Mouse (Mus musculus) intestine, embryonic 16.5 days (tissue): ENCODE data around the gene Dnah8. TPM values are rescaled to one million over a fixed set of nuclear protein-coding genes. Genes with fewer than 3 reads are reported as not detected.

Experiments
- ATAC-seq: fragments of 200-750 bp; cut with Nextera tagmentation; 2 replicates; pipeline ENCODE4 v1.8.0; 2017; ENCODE audit warnings: moderate TSS enrichment, moderate library complexity
- H3K27ac ChIP-seq: fragments of 300-500 bp; sonication (generic); 2 replicates; pipeline ENCODE4 v1.5.1; 2014; ENCODE audit warnings: mild to moderate bottlenecking, low read length
- H3K27me3 ChIP-seq: fragments of 300-500 bp; sonication (generic); replicated peaks from 2 replicates; pipeline ENCODE4 v1.6.1; 2014; ENCODE audit warnings: low read length, control low read depth, mixed read lengths; ENCODE audit not compliant: control insufficient read depth, insufficient read depth
- H3K36me3 ChIP-seq: fragments of 300-500 bp; sonication (generic); 2 replicates; pipeline ENCODE4 v1.6.1; 2014; ENCODE audit warnings: low read length, control low read depth; ENCODE audit not compliant: control insufficient read depth, insufficient read depth
- H3K4me1 ChIP-seq: fragments of 300-500 bp; sonication (generic); 2 replicates; pipeline ENCODE4 v1.6.1; 2014; ENCODE audit warnings: low read length, control low read depth, mixed read lengths; ENCODE audit not compliant: control insufficient read depth, insufficient read depth
- H3K4me2 ChIP-seq: fragments of 300-500 bp; sonication (generic); 2 replicates; pipeline ENCODE4 v1.6.1; 2014; ENCODE audit warnings: low read depth, low read length, control low read depth
- H3K4me3 ChIP-seq: fragments of 300-500 bp; sonication (generic); 2 replicates; pipeline ENCODE4 v1.5.1; 2014; ENCODE audit warnings: mild to moderate bottlenecking, low read length
- H3K9ac ChIP-seq: fragments of 300-500 bp; sonication (generic); 2 replicates; pipeline ENCODE4 v1.6.1; 2014; ENCODE audit warnings: low read depth, low read length
- H3K9me3 ChIP-seq: fragments of 300-500 bp; sonication (generic); 2 replicates; pipeline ENCODE4 v1.6.1; 2016; ENCODE audit warnings: low read length, control low read depth; ENCODE audit not compliant: control insufficient read depth
- WGBS: fragments of 180-500 bp; shearing (Covaris S2); extraction: QIAGEN DNeasy Blood & Tissue Kit; methylation state at CpG from one replicate; pipeline ENCODE4 v1.1.7; 2014; 5-methylcytosine and 5-hydroxymethylcytosine counted together
- polyA plus RNA-seq: library from polyadenylated mRNA; unstranded; fragments of >200 nt; fragmentation: Nextera tagmentation; extraction: Ambion mirVana; gene quantifications from 2 replicates; pipeline ENCODE4 v1.2.1, GENCODE M21; 2015

Dnah8 gene
- polyA plus RNA-seq, 1 experiment from 2014 or later = 0.79 TPM

DNA sequence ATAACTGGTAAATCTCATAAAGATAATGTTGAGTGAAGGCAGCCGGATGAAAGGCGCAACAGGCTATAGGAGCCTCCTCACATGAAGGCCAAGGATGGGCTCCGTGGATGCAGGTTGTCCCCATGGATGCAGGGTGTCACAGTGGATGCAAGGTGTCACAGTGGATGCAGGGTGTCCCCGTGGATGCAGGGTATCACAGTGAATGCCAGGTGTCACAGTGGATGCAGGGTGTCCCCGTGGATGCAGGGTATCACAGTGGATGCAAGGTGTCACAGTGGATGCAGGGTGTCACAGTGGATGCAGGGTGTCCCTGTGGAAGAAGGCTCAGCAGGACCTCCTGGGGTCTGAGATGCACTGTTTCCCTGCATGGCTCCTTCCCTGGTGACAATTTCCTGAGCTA, 233.2 kb downstream of the Dnah8 start:
- ATAC-seq = no peak
- H3K4me2 ChIP-seq = no peak overlapping the region
- no peaks in the 10 kb centered on the region for H3K27me3 ChIP-seq
- H3K4me1 ChIP-seq = no peaks in the 10 kb centered on the region
- H3K9ac ChIP-seq = no peak overlapping the region
- 81% methylated on average over 5 of the region's 5 CpGs for WGBS
- no peaks in the 10 kb centered on the region for H3K36me3 ChIP-seq
- no peak overlapping the region for H3K4me3 ChIP-seq
- H3K9me3 ChIP-seq = no peaks in the 10 kb centered on the region
- H3K27ac ChIP-seq = no peak overlapping the region

DNA sequence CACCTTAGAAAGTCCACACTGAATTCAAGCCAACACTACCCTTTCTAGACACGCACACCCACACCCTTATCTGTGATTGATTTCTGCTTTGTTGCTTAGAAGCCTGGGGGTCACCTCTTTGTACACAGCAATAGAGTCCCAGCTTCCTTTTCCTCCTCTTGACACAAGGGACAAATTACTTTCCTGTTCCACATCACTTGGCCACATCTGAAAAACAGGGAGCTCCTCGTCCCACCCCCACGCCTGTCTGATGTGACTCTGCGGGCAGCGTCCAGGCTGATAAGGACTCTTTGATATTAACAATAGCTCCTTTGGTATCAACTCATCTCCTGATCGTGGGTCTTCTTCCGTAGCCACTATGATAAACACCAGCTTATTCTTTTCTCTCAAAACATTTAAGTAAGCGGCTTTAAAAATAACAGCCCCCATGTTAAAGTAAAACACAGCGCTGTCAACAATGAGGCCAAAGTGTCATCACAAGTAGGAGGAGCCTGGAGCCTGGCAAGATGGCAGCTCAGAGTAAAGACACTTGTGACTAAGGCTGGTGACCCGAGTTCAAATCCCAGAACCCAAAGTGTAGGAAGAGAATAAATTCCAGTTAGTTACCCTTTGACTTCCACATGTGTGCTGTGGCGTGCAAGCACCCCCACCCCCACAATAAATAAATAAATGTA, 234.6 kb downstream of the Dnah8 start:
- Histone ChIP-seq H3K4me1 (no peaks in the 10 kb centered on the region), H3K27ac (no peak overlapping the region), H3K9me3 (no peaks in the 10 kb centered on the region), H3K4me3 (no peak overlapping the region), H3K4me2 (no peak overlapping the region), H3K36me3 (no peaks in the 10 kb centered on the region), H3K9ac (no peak overlapping the region), H3K27me3 (no peaks in the 10 kb centered on the region)
- WGBS = 52% methylated on average over 11 of the region's 11 CpGs
- no peak for ATAC-seq

DNA sequence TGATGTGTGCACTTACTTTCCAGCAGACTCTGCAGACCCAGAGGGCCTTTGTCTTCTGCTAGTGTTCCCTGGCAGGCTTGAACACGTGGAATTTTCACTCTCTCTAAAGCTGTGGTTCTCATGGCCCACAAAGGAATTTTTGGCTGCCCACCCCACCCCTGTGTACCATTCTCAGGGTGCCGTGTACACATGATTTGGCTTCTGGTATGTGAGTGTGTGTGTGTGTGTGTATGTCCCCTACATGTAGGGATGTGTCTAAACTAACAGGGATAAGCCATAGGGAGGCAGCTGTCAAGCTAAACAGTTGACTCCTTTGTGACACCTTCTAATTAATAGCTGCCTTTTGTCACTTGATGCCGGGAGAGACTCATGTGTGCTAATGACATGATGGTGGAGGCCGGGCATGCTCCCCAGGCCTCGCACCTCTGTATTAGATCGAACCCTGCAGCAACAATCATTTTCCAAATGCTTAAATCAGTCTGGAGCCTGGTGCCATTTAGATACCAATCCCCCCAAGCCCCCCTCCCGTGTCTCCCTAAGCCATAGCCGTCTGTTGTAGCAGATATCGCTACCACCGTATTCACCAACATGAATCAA, 235.9 kb downstream of the Dnah8 start:
- Histone ChIP-seq H3K4me3 (no peak overlapping the region), H3K4me1 (no peaks in the 10 kb centered on the region), H3K9ac (no peak overlapping the region), H3K4me2 (no peak overlapping the region), H3K36me3 (no peaks in the 10 kb centered on the region), H3K27me3 (no peaks in the 10 kb centered on the region), H3K9me3 (no peaks in the 10 kb centered on the region), H3K27ac (no peak overlapping the region)
- no peak for ATAC-seq
- 61% methylated on average over 10 of the region's 10 CpGs for WGBS

DNA sequence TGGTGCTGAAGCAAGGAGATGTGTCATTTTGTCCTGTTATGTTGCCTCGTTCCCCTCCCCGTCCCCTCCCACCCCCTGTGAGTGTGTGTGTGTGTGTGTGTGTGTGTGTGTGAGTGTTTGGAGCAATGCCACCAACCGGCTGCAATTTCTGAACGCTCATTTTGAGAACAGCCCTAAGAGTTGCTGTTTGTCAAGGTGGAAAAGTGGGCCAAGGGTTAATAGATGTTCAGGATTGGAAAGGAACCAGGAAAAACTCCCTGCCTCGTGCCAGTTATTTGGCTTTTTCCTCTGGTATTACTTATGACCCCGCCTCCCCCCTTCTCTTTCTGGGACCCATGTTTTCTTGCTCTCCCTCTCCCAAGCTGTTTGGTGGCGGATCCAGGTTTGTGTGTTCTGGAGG, 236.5 kb downstream of the Dnah8 start:
- no peak for ATAC-seq
- Histone ChIP-seq H3K9ac (no peak overlapping the region), H3K27me3 (no peaks in the 10 kb centered on the region), H3K9me3 (no peaks in the 10 kb centered on the region), H3K27ac (no peak overlapping the region), H3K4me1 (no peaks in the 10 kb centered on the region), H3K4me3 (no peak overlapping the region), H3K4me2 (no peak overlapping the region), H3K36me3 (no peaks in the 10 kb centered on the region)
- 51% methylated on average over 7 of the region's 7 CpGs for WGBS

DNA sequence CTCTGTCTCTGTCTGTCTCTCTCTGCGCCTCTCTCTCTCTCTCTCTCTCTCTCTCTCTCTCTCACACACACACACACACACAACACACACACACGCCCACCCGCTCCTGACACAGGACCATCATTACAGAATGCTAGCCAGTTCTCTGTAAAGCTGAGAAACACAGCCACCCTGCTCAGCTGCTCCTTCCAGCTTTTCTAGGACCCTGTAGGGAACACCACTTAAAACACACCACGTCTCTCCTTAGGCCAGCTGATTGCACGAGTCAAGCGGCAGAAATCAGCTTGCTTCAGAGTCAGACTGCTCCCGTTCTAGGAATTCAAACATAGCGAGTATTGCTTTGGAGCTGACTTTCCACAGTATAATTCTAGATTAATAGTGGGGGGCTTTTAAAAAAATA, 242.1 kb downstream of the Dnah8 start:
- WGBS = 57% methylated on average over 8 of the region's 8 CpGs
- no peak overlapping the region for H3K4me2 ChIP-seq
- H3K9me3 ChIP-seq = no peaks in the 10 kb centered on the region
- H3K9ac ChIP-seq = no peak overlapping the region
- no peak overlapping the region for H3K4me3 ChIP-seq
- H3K4me1 ChIP-seq = no peaks in the 10 kb centered on the region
- H3K36me3 ChIP-seq = no peaks in the 10 kb centered on the region
- ATAC-seq = no peak
- no peaks in the 10 kb centered on the region for H3K27me3 ChIP-seq
- H3K27ac ChIP-seq = no peak overlapping the region

DNA sequence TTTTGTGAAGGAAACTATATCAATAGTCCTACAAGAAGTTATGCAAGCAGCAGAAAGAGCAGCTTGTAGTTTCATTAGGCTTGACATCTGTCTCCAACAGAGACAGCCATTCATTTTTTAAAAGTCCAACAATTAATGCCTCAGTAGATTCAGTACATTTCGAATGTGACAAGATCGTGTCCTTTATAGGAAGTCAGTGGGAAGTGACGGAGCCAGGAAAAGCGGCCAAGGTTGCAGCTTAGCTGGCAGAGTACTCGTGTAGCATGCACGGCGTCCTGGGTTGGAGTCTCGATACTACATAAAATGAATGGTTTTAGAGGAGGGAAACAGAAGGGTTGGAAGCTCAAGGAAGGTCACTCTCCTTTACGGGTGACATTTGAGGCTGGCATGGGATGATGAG, 242.8 kb downstream of the Dnah8 start:
- no peaks in the 10 kb centered on the region for H3K36me3 ChIP-seq
- no peak for ATAC-seq
- no peaks in the 10 kb centered on the region for H3K4me1 ChIP-seq
- H3K4me3 ChIP-seq = no peak overlapping the region
- no peaks in the 10 kb centered on the region for H3K27me3 ChIP-seq
- no peak overlapping the region for H3K9ac ChIP-seq
- no peak overlapping the region for H3K27ac ChIP-seq
- H3K9me3 ChIP-seq = no peaks in the 10 kb centered on the region
- 81% methylated on average over 9 of the region's 9 CpGs for WGBS
- H3K4me2 ChIP-seq = no peak overlapping the region

DNA sequence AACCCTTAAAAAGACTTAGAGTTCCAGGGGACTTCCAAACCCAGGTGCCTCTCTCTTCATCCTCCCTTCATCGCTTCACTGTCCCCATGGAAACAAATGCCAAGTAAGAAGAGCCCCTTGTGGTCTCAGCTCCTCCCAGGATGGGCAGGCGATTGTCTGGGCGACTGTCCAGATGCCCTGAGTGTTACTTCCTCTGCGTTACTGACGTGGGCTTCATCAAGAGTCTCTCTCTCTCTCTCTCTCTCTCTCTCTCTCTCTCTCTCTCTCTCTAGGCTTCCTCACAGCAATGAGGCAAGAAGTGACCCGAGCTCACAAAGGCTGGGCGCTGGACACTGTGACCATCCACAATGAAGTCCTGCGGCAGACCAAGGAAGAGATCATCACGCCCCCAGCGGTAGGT, 246.9 kb downstream of the Dnah8 start:
- H3K4me2 ChIP-seq = no peak overlapping the region
- no peaks in the 10 kb centered on the region for H3K4me1 ChIP-seq
- no peak overlapping the region for H3K4me3 ChIP-seq
- 31% methylated on average over 10 of the region's 10 CpGs for WGBS
- H3K9ac ChIP-seq = no peak overlapping the region
- no peaks in the 10 kb centered on the region for H3K36me3 ChIP-seq
- no peak for ATAC-seq
- H3K27me3 ChIP-seq = no peaks in the 10 kb centered on the region
- no peak overlapping the region for H3K27ac ChIP-seq
- peaks cover 6% of the 10 kb centered on the region for H3K9me3 ChIP-seq

DNA sequence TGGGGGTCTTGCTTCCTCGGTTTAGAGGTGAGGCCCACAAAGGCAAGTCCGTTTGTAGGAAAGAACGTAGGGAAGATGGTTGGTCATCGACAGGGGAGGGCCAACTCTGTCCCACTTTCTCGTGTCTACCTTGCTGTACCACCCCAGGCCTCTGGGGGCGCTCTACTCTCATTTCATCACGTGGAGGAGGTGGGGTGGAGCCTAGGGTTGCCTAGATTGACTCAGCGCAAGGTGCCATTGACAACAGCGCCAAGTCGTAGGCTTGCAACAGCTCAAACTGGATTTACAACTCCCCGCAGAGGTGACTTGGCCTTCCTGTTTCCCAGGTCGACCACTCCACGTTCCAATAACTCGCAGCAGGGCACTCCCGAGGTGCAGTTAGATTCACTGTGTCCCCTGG, 250.1 kb downstream of the Dnah8 start:
- Histone ChIP-seq H3K36me3 (no peaks in the 10 kb centered on the region), H3K9me3 (peaks cover 6% of the 10 kb centered on the region), H3K27ac (no peak overlapping the region), H3K27me3 (no peaks in the 10 kb centered on the region), H3K4me1 (no peaks in the 10 kb centered on the region), H3K9ac (no peak overlapping the region), H3K4me2 (0 out of 2 replicates have a peak overlapping the region, but pooled peaks have one; percentile 12), H3K4me3 (no peak overlapping the region)
- ATAC-seq = no peak
- WGBS = 49% methylated on average over 15 of the region's 15 CpGs

DNA sequence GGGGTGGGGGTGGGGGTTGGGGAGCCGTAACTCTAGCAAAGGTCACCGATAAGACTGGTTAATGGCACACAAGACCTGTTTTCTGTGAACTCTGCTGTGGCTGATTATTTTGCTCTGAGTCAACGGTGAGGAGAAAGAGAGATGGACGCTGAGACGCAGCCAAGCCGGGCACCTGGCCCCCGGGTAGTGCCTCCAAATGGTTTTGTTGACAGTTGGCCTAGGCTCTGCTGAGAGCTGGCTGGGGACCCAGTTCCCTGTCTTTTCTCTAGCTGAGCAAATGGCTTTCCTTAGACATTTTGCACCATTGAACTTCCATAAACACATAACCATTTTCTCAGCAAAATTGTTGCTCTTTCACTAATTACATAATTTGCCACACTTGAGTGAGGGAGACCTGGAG, 253.3 kb downstream of the Dnah8 start:
- ATAC-seq = no peak
- H3K4me3 ChIP-seq = no peak overlapping the region
- no peak overlapping the region for H3K9ac ChIP-seq
- H3K4me2 ChIP-seq = no peak overlapping the region
- WGBS = 53% methylated on average over 7 of the region's 7 CpGs
- H3K36me3 ChIP-seq = no peaks in the 10 kb centered on the region
- H3K27me3 ChIP-seq = no peaks in the 10 kb centered on the region
- H3K27ac ChIP-seq = no peak overlapping the region
- peaks cover 6% of the 10 kb centered on the region for H3K9me3 ChIP-seq
- H3K4me1 ChIP-seq = no peaks in the 10 kb centered on the region

DNA sequence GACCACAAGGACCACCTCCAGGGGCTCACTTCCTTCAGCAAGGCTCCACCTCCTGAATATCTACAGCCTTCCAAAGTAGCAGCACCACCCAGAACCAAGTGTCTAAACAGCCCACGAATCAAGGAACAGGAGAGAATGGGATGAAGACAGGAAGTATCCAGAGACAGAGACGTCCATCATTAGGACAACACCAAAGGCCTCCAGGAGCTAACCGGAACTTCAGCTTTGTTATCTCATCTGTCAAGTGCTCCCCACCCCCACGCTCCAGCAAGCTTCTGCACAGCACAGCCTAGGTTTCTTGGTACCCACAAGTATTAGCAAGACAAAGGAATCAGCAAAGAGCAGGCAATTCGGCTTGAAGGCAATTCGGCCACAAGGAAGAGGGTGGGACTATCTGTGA, 254.5 kb downstream of the Dnah8 start:
- ATAC-seq = no peak
- Histone ChIP-seq H3K36me3 (no peaks in the 10 kb centered on the region), H3K4me2 (no peak overlapping the region)

More for the DNA sequence above, 254.5 kb downstream of the Dnah8 start:
- Histone ChIP-seq H3K9me3 (peaks cover 6% of the 10 kb centered on the region), H3K9ac (no peak overlapping the region), H3K27me3 (no peaks in the 10 kb centered on the region), H3K27ac (no peak overlapping the region), H3K4me3 (no peak overlapping the region), H3K4me1 (no peaks in the 10 kb centered on the region)
- 36% methylated on average over 6 of the region's 6 CpGs for WGBS
